Mouse (Mus musculus) thymus, postnatal 10 days (tissue): ENCODE results near the gene Usmg5.
"Not testable (repeated sequence)": the region's sequence is repeated elsewhere in the genome, so short reads cannot be mapped to it uniquely, and the experiment has no call there.

Experiments
- DNase-seq, 2 experiments: peaks; one replicate each; pipeline ENCODE4 v3.0.0; 2021; ENCODE audit warnings: low spot score in 2 of 2

Usmg5 gene

DNA sequence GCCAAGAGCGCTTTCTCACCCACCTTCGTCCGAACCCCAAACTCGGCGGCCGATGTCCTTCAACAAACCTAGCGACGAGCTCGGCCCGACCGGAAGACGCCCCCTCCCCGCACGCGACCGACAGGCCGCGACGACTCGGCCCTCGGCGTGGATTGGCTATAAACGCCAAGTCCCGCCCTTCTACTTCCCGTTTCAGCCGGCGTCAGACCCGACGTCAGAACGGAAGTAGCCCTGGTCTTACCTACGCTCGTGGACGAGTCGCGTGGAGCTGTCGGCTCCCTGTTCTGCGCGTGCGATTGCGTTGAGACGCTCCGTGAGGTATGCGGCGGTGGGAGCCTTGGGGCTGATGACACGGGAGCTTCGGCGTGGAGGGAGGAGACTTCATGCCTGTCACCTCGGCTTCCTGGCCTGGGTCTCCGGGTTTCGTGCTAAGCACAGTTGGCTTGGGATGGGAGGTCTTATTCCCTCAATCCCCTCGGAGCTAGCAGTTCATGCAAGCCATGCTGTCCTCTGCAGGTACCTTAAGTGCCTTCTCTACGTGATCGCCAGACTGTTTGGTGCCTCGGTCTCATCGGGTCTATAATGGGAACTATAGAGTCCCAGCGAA, at the start of gene Usmg5, which contains the start of gene Pdcd11:
Gene Usmg5, minus strand, starts transcription at position 98 of the 607 bp plus-strand sequence.
Gene Pdcd11, plus strand, starts transcription at position 219 of the 607 bp plus-strand sequence.
- peak; percentile 92 to 93 for DNase-seq

DNA sequence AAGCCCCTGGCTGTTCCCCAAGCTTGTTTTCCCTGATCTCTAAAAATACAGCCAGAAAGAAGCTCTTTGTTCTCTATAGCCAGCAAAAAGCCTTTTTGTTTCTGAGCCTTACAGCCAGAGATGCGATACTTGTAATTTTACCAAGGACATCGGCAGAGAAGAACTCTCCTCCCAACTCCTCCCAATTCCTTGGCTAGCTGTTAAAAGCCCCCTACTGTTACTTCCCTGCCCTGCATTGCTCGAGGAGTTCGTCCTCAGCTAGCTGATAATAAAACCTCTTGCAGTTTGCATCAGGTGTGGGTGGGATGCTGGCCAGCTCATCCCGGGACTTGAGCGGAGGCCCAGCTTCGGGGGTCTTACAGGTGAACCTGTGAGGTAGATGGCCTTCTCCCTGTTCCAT, 49.2 kb upstream of the Usmg5 start:
- not testable (repeated sequence) for DNase-seq

DNA sequence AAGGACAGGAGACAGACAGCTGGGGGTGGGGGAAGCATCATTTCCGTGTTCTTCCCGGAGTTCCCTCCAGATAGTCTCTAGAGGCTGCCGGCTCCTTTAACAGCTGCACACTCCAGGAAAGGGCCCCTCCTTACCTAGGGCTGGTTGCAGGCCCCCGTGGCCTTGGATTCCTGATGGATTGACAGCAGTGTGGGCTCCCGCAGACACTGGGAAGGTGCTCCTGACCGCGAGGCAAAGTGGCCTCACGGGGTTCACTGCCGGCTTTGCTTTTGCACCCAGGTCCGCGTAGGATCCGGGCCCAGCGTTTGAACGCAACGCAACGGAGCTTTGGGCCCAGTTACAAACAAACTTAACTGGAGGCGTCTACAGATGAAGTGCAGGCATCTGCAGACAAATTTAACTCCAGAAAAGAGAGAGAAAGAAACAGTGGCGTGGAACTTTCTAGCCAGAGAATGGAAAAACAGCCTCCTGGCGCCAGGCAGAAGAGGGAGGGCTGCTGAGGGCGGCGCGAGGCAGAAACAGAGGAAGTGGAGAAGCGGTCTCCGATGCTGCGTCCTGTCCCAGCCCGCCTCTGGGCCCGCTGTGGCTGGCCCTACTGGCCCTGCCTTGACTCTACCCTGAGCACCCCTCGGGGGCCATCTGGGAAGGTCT, 47.4 kb upstream of the Usmg5 start, which contains the start of gene Calhm2:
Gene Calhm2, minus strand, starts transcription at position 524 of the 651 bp plus-strand sequence.
- DNase-seq: peak; percentile 22 to 49

DNA sequence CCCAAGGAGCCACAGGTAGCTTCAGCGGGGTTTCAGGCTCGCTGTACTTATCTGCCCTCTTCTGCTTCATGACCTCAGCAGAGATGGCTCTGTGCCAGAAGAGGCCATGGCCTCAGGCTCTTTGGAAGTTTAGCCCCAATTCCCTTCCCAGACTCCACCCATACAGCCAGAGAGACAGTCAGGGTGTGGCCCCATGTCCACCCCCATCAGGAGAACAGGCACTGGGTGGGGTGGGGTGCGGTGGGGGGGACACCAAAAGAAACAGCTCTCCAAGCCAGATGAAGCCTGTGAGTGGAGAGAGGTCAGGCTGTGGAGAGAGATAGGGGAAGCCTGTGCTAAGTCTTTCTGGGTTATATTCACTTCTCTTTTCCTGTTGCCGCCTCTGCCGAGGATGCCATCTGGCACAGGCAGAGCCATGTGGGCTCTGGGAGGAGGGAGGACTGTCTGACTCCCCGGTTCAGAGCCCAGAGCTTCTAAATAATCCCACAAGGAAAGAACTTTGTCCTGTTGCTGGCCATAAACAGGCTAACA, 46.7 kb upstream of the Usmg5 start:
- peak in 1 of 2 experiments; percentile 26 for DNase-seq

DNA sequence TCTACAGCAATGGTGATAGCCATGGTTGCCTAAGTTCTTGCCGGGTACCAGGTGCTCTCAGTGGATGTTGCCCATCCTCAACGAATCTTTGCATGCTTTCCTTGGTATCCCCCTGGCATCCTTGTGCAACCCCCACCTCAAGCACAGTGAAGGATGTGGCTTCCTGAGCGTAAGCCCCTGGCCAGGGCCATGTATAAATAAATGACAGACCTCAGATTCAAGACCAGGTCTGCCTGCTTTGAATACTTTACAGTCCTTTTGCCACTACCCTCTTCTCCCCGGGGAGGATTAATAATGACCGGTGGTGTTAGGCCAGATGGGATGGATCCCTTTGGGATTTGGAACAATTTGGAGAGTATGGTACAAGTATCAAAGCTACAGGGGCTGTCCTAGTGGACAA, 45.7 kb upstream of the Usmg5 start:
- DNase-seq: no peak

DNA sequence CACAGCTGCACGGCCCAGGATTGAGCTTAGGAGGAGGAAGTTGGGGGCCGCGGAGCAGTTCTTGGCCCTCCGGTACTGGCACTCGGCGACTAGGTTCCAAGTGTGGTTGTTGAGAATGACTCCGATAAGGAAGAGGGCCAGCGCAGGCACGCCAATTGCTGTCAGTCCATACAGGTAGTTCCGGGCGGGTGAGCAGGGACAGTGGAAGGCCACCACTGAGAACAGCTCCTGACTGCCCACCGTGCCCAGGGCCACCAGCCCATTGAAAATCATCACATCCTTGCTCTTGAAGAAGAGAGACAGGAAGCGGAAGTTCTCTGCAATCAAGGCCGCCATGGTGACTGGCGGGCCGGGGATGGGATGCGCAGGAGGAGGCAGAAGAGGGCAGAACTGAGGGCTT, 45.1 kb upstream of the Usmg5 start:
- DNase-seq: no peak

DNA sequence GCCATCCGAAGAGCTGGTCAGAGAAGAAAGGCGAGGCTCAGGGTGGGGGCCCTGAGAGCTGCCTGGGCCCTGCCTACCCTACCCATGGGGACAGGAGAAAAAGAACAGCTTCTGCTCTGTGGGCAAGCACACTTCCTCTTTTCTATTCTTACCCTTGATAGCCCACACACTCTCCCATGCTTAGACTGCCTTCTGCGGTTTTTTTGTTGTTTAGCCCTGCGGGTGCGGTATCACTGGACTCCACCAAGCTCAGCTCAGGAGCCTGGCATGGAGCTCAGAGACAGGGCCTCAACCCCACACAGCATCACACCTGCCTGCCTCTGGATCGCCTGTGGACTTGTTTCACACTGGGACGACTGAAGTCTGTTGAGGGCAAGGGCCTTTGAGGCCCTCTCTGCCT, 42.7 kb upstream of the Usmg5 start:
- DNase-seq: no peak

DNA sequence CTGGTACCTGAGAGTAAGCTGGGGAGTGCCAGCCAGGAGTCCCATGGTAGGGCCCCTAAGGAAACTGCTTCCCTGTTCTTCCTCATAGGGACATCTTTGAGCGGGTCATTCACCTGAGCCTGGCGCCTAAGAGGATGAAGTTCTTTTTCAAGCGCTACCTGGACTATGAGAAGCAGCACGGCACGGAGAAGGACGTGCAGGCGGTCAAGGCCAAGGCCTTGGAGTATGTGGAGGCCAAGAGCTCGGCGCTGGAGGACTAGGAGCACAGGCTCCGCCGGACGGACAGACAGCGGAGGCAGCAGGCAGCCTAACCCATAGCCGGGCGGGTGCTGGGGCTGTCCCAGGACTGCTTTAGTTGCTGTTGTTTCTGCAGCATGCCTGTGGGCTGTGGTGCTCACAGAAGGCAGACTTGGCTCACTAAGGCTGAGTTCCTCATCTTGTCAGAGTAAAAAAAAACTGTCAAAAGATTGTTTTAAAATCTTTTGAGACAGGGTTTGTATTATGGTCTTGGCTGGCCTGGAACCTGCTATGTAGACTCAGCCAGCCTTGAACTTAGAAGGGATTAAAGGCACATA, 40.2 kb upstream of the Usmg5 start:
- no peak for DNase-seq

DNA sequence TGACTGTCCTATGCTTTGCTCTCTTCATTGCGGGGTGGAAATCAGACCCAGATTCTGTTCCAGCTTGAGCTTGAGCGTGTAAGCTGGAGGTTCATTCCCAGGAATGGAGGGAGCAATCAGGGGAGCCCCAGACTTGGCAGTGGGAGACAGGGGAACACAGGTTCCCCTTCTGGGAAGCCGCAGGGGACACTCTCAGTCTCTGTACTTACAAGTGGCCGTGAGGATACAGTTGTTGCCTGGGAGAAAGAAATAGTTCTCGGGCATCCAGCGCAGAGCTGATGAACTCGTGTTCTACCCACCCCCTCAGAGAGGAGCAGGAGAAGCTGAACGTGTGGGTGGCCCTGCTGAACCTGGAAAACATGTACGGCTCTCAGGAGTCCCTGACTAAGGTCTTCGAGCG, 38.4 kb upstream of the Usmg5 start:
- no peak for DNase-seq

DNA sequence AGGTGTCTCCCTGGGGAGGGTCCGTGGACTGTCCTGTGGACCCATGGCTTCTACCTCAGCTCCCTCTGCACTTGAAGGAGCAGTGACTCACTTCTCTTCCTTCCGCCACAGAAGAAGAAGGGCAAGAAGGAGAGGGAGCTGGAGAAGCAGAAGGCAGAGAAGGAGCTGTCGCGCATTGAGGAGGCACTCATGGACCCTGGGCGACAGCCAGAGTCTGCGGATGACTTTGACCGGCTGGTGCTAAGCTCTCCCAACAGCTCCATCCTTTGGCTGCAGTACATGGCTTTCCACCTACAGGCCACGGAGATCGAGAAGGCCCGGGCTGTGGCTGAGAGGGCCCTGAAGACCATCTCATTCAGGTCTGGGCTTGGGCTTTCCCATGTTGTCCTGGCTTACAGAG, 37.7 kb upstream of the Usmg5 start:
- DNase-seq: no peak

DNA sequence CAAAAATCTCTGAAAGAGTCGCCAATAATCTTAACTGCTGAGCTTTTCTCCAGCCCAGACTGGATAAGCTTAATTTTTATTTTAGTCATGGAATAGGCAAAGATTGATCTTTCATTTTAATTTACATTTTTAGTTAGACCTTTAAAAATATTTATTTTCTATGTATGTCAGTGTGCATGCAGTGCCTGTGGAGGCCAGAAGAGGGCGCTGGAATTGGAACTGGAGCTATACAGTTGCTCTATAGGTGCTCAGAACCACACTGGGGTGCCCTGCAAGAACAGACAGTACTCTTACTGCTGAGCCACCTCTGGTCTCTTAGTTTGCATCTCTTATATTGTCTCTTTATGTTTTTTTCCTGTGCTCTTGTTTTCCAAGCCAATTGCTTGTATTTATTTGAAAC, 32.4 kb upstream of the Usmg5 start:
- DNase-seq: peak in 1 of 2 experiments; percentile 46

DNA sequence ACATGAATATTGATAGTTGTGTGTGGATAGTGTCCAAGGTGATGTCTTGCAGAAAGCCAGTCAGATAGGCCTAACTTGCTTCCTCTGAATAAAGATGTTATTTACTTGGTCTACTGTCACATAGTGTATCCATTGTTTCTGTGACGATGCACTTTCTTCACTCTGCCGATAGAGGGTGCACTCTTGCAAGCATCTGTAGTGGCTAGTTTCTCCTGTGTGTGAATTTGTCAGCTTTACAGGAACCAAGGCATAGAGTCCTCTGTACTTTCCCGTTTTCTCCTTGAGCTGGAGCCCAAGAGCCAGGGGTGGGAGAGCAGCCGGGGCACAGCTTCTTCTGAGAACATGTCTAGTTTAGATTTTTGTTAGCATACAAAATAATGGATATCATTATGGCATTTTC, 30.6 kb upstream of the Usmg5 start:
- DNase-seq: peak in 1 of 2 experiments; percentile 38

DNA sequence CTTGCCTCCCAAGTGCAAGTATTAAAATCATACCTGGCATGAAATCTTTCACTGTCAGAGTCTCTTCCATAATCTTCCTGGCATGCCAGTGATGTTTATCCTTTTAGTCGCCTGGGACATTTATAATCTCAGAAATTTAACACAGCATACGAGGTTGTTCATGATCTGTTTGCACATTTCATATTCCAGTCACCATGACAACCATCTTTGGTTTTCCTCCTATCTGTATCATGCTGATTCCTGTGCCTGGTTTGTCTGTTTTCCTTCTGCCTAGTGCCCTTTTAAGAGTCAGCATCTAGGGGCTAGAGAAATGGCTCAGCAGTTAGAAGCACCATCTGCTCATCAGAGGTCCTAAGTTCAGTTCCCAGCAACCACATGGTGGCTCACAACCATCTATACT, 28.2 kb upstream of the Usmg5 start:
- DNase-seq: no peak

DNA sequence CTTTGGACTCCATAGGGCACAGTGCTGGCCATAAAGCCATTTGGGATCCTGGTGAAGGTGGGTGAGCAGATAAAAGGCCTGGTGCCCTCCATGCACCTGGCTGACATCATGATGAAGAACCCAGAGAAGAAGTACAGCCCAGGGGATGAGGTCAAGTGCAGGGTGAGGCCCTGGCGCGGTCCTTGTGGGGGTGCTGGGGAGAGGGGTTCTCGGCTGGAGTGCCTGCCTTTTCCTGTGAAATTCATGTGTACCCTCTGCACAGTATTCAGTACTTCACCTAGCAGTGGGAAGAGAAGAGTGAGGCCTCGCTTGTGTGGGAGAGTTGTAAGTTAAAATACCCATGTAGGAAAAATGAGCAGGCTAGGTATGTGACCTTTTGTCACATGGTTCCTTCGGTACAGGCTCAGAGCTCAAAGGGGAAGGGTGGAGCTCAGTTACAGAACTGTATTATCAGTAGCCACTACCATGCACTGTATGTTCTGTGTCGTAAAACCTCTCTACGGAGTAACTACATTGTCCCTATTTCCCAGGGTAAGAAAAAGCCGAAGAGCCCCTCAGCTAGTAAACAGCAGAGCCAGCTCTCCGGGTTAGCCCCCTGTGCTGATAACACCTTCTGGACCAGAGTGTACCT, 14.3 kb upstream of the Usmg5 start:
- DNase-seq: no peak

DNA sequence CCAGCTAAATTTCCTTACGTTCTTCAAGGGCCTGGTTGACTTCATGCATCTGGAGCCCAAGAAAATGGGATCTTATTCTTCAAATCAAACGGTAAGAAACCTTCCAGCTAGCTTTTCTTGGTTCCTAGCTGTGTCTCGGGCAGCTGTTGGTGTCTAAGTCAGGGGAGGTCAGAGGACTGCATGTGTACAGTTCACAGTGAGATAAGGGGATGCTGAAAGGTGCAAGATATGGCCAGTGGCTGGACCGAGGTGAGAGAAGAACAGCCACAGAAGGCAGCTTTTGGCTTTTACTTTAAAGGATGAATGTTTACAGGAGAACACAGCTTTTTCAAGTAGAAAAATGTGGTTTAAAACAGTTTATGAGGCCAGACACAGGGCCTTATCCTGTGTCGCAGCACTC, 10.6 kb upstream of the Usmg5 start:
- DNase-seq: no peak

DNA sequence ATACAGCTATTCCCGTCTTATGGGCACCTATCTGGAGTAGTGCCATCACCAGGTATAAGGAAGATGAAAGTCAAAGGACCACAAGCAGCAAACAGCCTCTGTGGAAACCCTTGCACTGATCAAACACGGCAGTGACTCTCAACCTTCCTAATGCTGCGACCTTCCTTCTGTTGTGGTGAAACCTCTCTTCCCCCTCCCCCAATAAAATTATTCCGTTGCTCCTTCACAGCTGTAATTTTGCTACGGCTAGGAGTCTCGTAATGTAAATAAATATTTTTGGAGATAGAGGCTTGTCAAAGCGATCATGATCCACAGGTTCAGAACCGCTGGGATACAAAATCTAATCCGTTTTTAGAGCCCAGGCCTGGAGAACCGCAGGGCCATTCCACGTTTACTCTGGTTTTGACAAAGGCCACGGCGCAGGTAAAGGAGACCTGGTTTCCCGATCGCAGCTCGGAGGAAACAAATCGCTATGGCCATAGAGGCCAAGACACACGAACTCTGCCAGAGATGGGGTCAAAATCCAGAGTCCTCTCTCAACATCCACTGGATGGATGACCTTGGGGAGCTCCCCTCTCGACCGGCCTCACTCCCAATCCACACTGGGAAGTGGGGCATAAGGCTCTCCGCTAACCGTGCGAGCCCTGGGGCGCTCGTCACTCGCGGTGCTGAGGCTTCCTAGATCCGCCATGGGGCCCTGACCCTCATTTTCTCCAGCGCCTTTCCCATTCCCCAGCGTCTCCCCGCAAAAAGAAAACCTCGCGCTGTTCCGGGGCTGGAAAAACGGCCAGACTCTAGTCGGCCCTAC, 525 bp downstream of the Usmg5 start:
- DNase-seq: no peak

DNA sequence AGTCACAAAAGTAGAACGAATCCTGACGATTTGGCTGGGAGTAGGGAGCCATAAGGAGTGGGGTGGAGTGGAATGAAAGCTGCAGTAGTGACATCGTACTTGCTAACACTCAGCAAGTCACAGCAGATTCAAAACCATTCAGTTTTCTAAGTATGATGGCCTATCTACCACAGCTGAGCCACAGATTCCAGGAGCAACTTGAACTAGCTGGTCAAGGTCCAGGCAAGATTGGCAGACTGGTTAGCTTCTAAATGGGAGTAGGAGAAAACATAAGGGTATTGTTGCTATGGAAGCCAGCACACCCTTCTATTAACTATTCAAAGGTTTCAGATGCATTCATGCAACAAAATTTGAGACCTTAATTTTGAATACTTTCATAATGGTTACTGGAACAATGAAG, 2.2 kb downstream of the Usmg5 start:
- DNase-seq: no peak

DNA sequence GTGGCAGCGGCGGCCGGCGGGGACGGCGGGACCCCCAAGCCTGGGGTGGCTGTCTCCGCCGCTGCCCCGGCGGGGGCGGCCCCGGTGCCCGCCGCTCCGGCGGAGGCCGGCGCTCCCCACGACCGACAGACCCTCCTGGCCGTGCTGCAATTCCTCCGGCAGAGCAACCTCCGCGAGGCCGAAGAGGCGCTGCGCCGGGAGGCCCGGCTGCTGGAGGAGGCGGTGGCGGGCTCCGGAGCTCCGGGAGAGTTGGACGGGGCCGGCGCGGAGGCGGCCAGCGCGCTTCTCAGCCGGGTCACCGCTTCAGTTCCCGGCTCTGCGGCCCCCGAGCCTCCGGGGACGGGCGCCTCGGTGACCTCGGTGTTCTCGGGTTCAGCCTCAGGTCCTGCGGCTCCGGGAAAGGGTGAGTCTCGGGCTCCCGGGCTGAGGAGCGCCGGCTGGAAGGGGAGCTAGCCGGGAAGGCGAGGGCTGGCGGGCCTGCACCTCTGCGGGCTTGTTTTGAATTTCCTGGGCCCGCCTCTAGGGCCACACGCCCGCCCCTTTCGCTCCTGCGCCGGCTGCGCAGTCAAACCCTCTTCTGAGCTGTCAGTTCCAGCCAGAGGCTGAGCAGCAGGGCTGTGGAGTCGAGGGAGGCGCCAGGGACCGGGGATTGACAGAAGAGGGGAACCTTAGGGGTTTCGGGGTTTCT, 22.4 kb downstream of the Usmg5 start:
- DNase-seq: peak; percentile 83

DNA sequence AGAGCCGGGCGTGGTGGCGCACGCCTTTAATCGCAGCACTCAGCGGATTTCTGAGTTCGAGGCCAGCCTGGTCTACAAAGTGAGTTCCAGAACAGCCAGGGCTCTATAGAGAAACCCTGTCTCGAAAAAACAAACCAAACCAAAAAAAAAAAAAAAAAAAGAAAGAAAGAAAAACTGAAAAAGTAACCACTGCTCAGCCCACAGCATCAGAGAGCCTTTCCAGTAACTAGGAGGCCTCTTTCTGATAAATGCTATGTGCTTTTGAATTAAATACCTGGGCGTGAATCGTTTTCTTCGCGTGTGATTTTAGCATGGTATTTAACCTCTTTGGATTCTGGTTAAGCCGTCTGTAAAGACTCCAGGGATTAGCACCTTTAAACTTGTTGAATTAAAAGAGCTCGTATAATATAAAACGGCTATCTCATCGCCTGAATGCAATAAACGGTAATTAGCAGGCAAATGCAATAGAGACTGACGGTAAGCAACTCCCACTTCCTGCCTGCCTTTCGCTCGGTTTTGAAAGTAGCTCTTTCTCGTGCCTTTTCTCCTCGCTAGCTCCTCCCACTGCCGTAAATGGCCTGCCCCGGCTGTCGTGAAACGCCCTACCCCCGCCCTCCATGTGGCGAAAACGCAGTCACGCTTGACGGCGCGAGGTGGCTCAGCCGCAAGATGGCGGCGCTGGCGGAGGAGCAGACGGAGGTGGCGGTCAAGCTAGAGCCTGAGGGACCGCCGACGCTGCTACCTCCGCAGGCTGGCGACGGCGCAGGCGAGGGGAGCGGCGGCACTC, 23.2 kb downstream of the Usmg5 start, which contains the start of gene Taf5:
Gene Taf5, plus strand, starts transcription at position 651 of the 787 bp plus-strand sequence.
- peak; percentile 97 to 98 for DNase-seq

DNA sequence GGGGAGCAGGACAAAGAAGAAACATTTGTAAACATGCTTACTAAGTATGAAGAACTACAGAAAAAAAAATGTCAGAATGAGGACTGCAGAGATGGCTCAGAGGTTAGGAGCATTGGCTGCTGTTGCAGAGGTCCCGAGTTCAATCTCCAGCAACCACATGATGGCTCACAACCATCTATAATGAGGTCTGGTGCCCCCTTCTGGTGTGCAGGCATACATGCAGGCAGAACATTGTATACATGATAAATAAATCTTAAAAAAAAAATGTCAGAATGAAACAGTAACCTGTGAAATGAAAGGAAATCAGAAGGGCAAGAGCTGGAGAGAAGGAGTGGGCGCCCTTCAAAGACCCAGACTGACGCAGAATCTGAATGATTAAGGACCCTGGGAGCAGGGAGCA, 24.6 kb downstream of the Usmg5 start:
- no peak for DNase-seq
